Mouse (Mus musculus): ENCODE measurements around the gene Vps35l.

- TF ChIP-seq POLR2A (IDR thresholded peaks at IDR 0.05; ENCODE audit: borderline replicate concordance, control insufficient read depth, low read depth, low read length) = no peak
- TF ChIP-seq CTCF (IDR thresholded peaks at IDR 0.05; ENCODE audit: control insufficient read depth, insufficient read depth, low read length) = no peak
Measured at GRCm38 (mm10) chr7:118841796-118842195, 101.8 kb downstream of the Vps35l start.
